ENCODE assay signal across 8 mouse cellular contexts in the genomic region with DNA sequence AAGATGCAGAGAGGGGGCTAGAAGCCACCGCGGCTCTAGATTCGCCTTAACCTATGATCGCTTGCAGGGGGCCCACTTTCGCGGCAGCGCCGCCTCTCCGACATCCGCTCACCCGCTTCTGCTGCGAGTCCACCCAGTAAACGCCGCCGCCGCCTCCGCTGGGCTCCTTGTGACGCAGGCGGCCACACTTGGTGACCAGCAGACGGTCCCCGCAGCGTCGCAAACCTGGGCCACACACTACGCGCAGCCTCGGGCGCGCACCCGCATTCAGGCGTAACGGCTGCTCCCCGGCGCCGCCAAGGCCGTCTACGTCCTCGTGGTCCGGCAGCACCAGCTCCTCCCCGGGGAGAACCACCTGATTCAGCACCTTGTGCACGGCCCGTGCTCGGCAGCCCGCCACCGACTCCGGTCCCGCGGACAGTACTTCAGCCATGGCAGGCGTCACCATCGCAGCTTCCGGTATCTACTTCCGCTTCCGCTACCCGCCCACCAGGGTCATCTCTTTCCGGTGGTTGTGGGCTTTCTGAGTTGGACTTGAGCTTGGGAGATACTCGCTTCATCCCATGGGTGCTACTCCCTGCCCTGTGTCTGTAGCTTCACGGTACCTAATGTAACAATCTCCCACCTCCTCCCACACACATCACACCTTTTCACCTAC. TPM values are rescaled to one million over a fixed set of nuclear protein-coding genes. Genes with fewer than 3 reads are reported as not detected.
DNase-seq lines count a peak whose midpoint lies in the region; ATAC-seq lines count a peak whose summit lies in the region.

No protein-coding gene starts in this region.

- peak; percentile 95 for ATAC-seq in hindbrain, embryonic 16.5 days

- WGBS in hindbrain, embryonic 16.5 days, result under 1% methylated on average over 56 of the region's 56 CpGs

- H3K27ac ChIP-seq in hindbrain, embryonic 16.5 days (ENCODE audit: low read depth, low read length), result peak overlapping the region; percentile 82

- DNase-seq in ZHBTc4 (ENCODE audit: low read depth, low spot score), result peak; percentile 76
- DNase-seq in cerebellum, postnatal 4 days (ENCODE audit: low spot score in 2 of 2), result peak; percentile 57 to 75
- peak; percentile 88 for DNase-seq in gastrocnemius, adult 18-20 months (ENCODE audit: low spot score)
- DNase-seq in left cerebral cortex, adult 18-20 months (ENCODE audit: low spot score in 2 of 2), result peak; percentile 82 to 89
- peak; percentile 90 for DNase-seq in lung, postnatal 4 days
- DNase-seq in retina, postnatal 1 day, result peak; percentile 92
- DNase-seq in thymus, postnatal 4 days, result peak; percentile 83

- H3K9me3 ChIP-seq in hindbrain, embryonic 16.5 days (ENCODE audit: control insufficient read depth, low read length), result no peaks in the 10 kb centered on the region

- peaks cover 8% of the 10 kb centered on the region; the same call in 1 of the 2 replicates for H3K36me3 ChIP-seq in hindbrain, embryonic 16.5 days (ENCODE audit: control insufficient read depth, insufficient read depth, low read length)

- H3K9ac ChIP-seq in hindbrain, embryonic 16.5 days (ENCODE audit: low read depth, low read length), result peak overlapping the region; percentile 90

- peak overlapping the region; percentile 92 for H3K4me3 ChIP-seq in hindbrain, embryonic 16.5 days (ENCODE audit: low read length)

- peaks cover 9% of the 10 kb centered on the region for H3K4me1 ChIP-seq in hindbrain, embryonic 16.5 days (ENCODE audit: control insufficient read depth, insufficient read depth, low read depth, low read length)

- H3K27me3 ChIP-seq in hindbrain, embryonic 16.5 days (replicated peaks; ENCODE audit: control insufficient read depth, insufficient read depth, low read length), result peaks cover 12% of the 10 kb centered on the region

- peak overlapping the region; percentile 65 for H3K4me2 ChIP-seq in hindbrain, embryonic 16.5 days (ENCODE audit: low read length)

RNA-seq across cellular contexts. Expression of gene Dcaf10, which starts 21.6 kb away (rescaled TPM):
- 1 to 10 TPM; 8.7 to 9.0 TPM for total RNA-seq in gastrocnemius, adult 18-20 months (2021)
- 5.9 and 7.5 TPM in 2 replicates for polyA plus RNA-seq in hindbrain, embryonic 16.5 days (2015; fragmentation: Nextera tagmentation; extraction: Ambion mirVana)
- total RNA-seq in left cerebral cortex, adult 18-20 months (2021), result 10 to 100 TPM; 18.0 to 18.8 TPM

RNA-seq across cellular contexts. Expression of gene Exosc3, which starts 22.2 kb away (rescaled TPM):
- total RNA-seq in gastrocnemius, adult 18-20 months (2021), result 10 to 100 TPM; 11.5 to 12.3 TPM
- 30.7 and 34.4 TPM in 2 replicates for polyA plus RNA-seq in hindbrain, embryonic 16.5 days (2015; fragmentation: Nextera tagmentation; extraction: Ambion mirVana)
- 10 to 100 TPM; 16.2 to 18.2 TPM for total RNA-seq in left cerebral cortex, adult 18-20 months (2021)

RNA-seq across cellular contexts. Expression of gene Trmt10b, which starts 23.4 kb away (rescaled TPM):
- total RNA-seq in gastrocnemius, adult 18-20 months (2021), result 1 to 10 TPM; 5.8 to 6.0 TPM
- 24.4 and 24.7 TPM in 2 replicates for polyA plus RNA-seq in hindbrain, embryonic 16.5 days (2015; fragmentation: Nextera tagmentation; extraction: Ambion mirVana)
- 10 to 100 TPM; 11.6 to 16.0 TPM for total RNA-seq in left cerebral cortex, adult 18-20 months (2021)

Comparison
In these comparisons a context has a peak if more than half of its experiments do, and no peak if none do; other contexts are left out.
1. Peak in every context shown above with its lines: DNase-seq, ATAC-seq, H3K4me3 ChIP-seq and H3K27ac ChIP-seq.